Mouse (Mus musculus) bone marrow, adult 2 months (tissue): ENCODE results near the gene Otx2. TPM values are rescaled to one million over a fixed set of nuclear protein-coding genes. Genes with fewer than 3 reads are reported as not detected.

Source experiments
- H3K27ac ChIP-seq: fragments of 200-500 bp; 2 replicates; pipeline ENCODE4 v1.5.1; 2012; ENCODE audit warnings: low read depth, mild to moderate bottlenecking, control low read depth, inconsistent platforms, low read length; ENCODE audit not compliant: control insufficient read depth, poor library complexity, insufficient read depth
- H3K4me1 ChIP-seq: fragments of 200-500 bp; 2 replicates; pipeline ENCODE4 v1.6.1; 2011; ENCODE audit warnings: low read length; ENCODE audit not compliant: control insufficient read depth, insufficient read depth
- H3K4me3 ChIP-seq: fragments of 200-500 bp; replicated peaks from 2 replicates; pipeline ENCODE3; 2011; ENCODE audit warnings: mild to moderate bottlenecking, low read depth, low read length, control low read depth; ENCODE audit not compliant: control insufficient read depth
- CTCF ChIP-seq: fragments of 200-500 bp; IDR thresholded peaks from 2 replicates; pipeline ENCODE4 v1.5.1; 2011; ENCODE audit warnings: low read length, control low read depth; ENCODE audit not compliant: control insufficient read depth, insufficient read depth
- POLR2A ChIP-seq: fragments of 200-500 bp; IDR thresholded peaks from 2 replicates; pipeline ENCODE4 v1.6.1; 2011; ENCODE audit warnings: low read depth, mild to moderate bottlenecking, control low read depth, low read length, borderline replicate concordance; ENCODE audit not compliant: control insufficient read depth
- WGBS: fragments of 180-500 bp; shearing (Covaris S2); methylation state at CpG from one replicate; pipeline ENCODE4 v1.1.7; 2018; 5-methylcytosine and 5-hydroxymethylcytosine counted together
- polyA plus RNA-seq: library from polyadenylated mRNA; stranded (reverse); fragments of >200 nt; gene quantifications from 2 replicates; pipeline ENCODE4 v1.2.4, GENCODE M21; 2011; ENCODE audit warnings: low replicate concordance; ENCODE audit not compliant: missing spikeins, insufficient read depth, insufficient read length

The Otx2 gene
- polyA plus RNA-seq, 1 experiment: not detected

GRCm38 (mm10) chr14:48670761-48671479 is 2.7 kb downstream of the Otx2 start:
- Histone ChIP-seq H3K27ac (no peak overlapping the region), H3K4me1 (no peaks in the 10 kb centered on the region), H3K4me3 (no peak overlapping the region)
- WGBS: 42% methylated on average over 4 of the region's 4 CpGs
- TF ChIP-seq POLR2A: no peak
- TF ChIP-seq CTCF: no peak

DNA sequence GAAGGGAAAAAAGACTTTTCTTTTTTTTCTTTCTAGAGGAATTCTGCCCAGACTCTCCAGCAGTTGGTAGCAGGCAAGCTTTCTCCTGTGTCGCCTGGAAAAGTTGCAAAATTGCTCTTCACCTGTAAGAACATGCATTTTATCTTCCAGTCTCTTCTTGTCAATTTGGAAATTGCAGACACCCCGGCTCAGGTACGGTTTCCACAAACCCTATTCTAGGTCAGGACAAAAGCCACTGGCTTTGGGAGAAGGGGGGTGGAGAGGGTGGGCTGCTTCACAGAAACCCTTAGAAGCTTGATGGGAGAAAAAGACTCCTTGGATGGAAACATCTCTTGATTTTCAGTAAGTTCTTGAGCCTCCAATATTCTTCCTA is 3.4 kb downstream of the Otx2 start:
- no peaks in the 10 kb centered on the region for H3K4me1 ChIP-seq
- WGBS: 5% methylated on average over 3 of the region's 3 CpGs
- H3K27ac ChIP-seq: no peak overlapping the region
- no peak overlapping the region for H3K4me3 ChIP-seq
- TF ChIP-seq POLR2A (no peak), CTCF (no peak)

- WGBS: 5% methylated on average over 18 of the region's 18 CpGs
- no peak for TF ChIP-seq CTCF
- no peak for TF ChIP-seq POLR2A
- Histone ChIP-seq H3K4me3 (no peak overlapping the region), H3K4me1 (no peaks in the 10 kb centered on the region), H3K27ac (no peak overlapping the region)
These were observed 3.9 kb downstream of the Otx2 start for GRCm38 (mm10) chr14:48669541-48670257.

DNA sequence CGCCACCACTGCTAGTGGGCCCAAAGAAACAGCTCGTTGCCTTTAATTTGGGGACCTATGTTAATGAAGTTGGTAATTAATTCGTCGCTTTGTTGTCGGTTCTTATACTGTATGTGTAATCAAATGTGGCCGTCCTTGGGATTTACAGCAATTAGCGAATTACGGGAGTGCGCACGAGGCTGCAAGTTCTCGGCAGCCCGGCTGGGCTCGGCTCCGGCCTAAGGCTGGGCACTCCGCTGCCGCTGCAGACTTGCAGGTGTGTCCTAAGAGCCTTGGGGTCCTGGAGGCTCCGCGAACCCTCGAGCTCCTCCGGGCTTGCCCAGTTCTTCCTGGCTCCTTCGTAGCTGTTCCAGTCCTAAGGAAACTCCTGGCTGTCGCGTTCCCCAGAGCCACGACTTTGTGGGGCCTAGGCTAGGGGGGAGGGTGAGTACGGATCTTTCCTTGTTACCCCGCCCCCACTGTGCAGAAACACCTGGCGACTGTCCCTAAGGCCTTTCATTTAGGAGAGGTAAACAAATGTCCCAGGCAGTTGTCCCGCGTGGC is 4.8 kb downstream of the Otx2 start:
- no peak overlapping the region for H3K4me3 ChIP-seq
- TF ChIP-seq POLR2A (no peak), CTCF (no peak)
- WGBS: 4% methylated on average over 29 of the region's 29 CpGs
- H3K27ac ChIP-seq: no peak overlapping the region
- no peaks in the 10 kb centered on the region for H3K4me1 ChIP-seq

DNA sequence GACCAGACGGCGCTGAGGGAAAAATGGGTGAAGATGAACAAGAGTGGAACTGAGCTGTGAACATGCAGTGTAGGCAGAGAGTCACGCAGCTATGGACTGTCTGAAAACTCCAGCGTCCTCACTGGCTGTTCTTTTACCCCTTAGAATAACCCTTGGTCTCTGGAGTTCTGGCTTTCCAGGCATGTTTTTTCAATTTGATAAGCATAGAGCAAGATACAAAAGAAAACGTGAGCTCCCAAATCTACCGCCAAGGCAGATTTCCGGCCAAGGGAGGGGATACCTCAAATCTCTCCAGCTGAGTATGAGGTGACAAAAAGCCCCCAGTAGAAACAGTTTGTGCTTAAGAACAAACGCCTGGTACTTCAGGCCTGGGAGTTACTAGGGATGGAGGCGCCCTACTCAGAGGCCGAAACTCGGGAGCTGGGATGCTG is 5.6 kb downstream of the Otx2 start:
- Histone ChIP-seq H3K4me3 (no peak overlapping the region), H3K4me1 (no peaks in the 10 kb centered on the region), H3K27ac (no peak overlapping the region)
- 12% methylated on average over 11 of the region's 11 CpGs for WGBS
- no peak for TF ChIP-seq CTCF
- TF ChIP-seq POLR2A: no peak

- WGBS: 8% methylated on average over 12 of the region's 12 CpGs
These were observed 6.2 kb downstream of the Otx2 start for GRCm38 (mm10) chr14:48667396-48667795.

GRCm38 (mm10) chr14:48666771-48667170 is 6.8 kb downstream of the Otx2 start:
- WGBS: 7% methylated on average over 19 of the region's 19 CpGs
- Histone ChIP-seq H3K27ac (no peak overlapping the region), H3K4me3 (no peak overlapping the region), H3K4me1 (no peaks in the 10 kb centered on the region)
- no peak for TF ChIP-seq CTCF

More at GRCm38 (mm10) chr14:48667396-48667795, 6.2 kb downstream of the Otx2 start:
- Histone ChIP-seq H3K4me3 (no peak overlapping the region), H3K27ac (no peak overlapping the region), H3K4me1 (no peaks in the 10 kb centered on the region)
- TF ChIP-seq POLR2A: no peak
- TF ChIP-seq CTCF: no peak

DNA sequence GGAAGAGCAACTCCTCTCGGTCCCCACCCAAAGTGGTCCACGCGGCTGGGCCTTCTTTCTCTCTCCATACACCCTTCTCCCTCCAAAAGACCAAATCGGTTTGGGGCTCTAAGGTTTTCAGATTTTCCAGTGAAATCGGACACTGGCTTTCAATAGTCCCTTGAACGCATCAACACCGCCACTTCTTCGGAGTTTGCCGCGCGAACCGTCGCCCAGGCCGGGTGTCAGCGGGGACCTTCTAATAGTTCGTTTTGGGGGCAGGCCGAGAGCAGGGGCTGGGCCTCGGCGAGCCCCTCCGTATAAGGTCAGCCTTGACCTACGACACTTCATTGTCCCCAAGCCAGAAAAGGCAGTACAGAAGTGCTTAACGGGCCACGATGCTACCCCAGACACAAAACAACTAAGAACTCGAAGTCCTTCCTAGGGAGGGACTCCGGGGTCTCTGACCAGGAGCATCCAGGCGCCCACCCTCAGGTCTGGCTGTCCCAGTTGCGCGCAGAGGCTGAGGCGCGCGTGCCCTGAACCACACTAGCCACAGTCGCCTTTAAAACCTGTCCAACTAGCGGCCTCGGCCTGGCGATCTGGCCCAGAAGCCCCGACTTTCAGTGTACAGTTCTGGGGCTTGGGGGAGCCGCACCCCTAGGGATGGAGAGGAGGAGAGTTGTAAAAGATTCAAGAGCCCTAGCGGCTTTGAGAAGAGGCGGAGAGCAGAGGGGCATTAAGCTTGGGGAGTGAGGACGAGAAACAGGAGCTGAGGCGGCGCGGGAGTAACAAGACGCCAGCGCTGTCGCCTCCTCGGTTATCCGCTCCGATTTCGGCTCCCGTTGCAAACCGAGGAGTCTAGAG is 7.6 kb downstream of the Otx2 start:
- Histone ChIP-seq H3K4me1 (no peaks in the 10 kb centered on the region), H3K4me3 (no peak overlapping the region), H3K27ac (no peak overlapping the region)
- TF ChIP-seq POLR2A: no peak
- TF ChIP-seq CTCF: no peak
- 3% methylated on average over 52 of the region's 52 CpGs for WGBS
